Mouse (Mus musculus): ENCODE measurements around the gene Blvrb. TPM values are rescaled to one million over a fixed set of nuclear protein-coding genes. Genes with fewer than 3 reads are reported as not detected.

Blvrb gene
- total RNA-seq, 2 experiments from 2014 or later: 18.5 to 20.1 TPM

- DNase-seq (ENCODE audit: low spot score in 2 of 2): peak in 1 of 2 experiments; percentile 30
These were observed 836 bp downstream of the Blvrb start for GRCm38 (mm10) chr7:27448421-27449206.

- peak; percentile 57 to 81 for DNase-seq (ENCODE audit: low spot score in 2 of 2)
These were observed 1.6 kb downstream of the Blvrb start for GRCm38 (mm10) chr7:27449256-27449862.

GRCm38 (mm10) chr7:27451359-27451758 lies 3.6 kb downstream of the Blvrb start:
- DNase-seq (ENCODE audit: low spot score in 2 of 2): no peak

- DNase-seq (ENCODE audit: low spot score in 2 of 2): no peak
These were observed 4.5 kb downstream of the Blvrb start for GRCm38 (mm10) chr7:27452206-27452770.

- no peak for DNase-seq (ENCODE audit: low spot score in 2 of 2)
These were observed 6.8 kb downstream of the Blvrb start for GRCm38 (mm10) chr7:27454461-27455121.

- DNase-seq (ENCODE audit: low spot score in 2 of 2): no peak
These were observed 7.5 kb downstream of the Blvrb start for GRCm38 (mm10) chr7:27455273-27455672.

- no peak for DNase-seq (ENCODE audit: low spot score in 2 of 2)
These were observed 10.8 kb downstream of the Blvrb start for GRCm38 (mm10) chr7:27458614-27459013.

- DNase-seq (ENCODE audit: low spot score in 2 of 2): no peak
These were observed 11.9 kb downstream of the Blvrb start for GRCm38 (mm10) chr7:27459640-27460039.

GRCm38 (mm10) chr7:27460477-27460876 lies 12.7 kb downstream of the Blvrb start:
- no peak for DNase-seq (ENCODE audit: low spot score in 2 of 2)

GRCm38 (mm10) chr7:27467648-27468047 lies 19.9 kb downstream of the Blvrb start:
- DNase-seq (ENCODE audit: low spot score in 2 of 2): no peak

GRCm38 (mm10) chr7:27471390-27472120 lies 23.8 kb downstream of the Blvrb start:
- no peak for DNase-seq (ENCODE audit: low spot score in 2 of 2)

GRCm38 (mm10) chr7:27472596-27472995 lies 24.8 kb downstream of the Blvrb start:
- DNase-seq (ENCODE audit: low spot score in 2 of 2): no peak

- peak; percentile 93 to 98 for DNase-seq (ENCODE audit: low spot score in 2 of 2)
These were observed 25.5 kb downstream of the Blvrb start, which contains the start of gene Sertad3 for GRCm38 (mm10) chr7:27473156-27473834. Gene Sertad3 (plus strand): TSS chr7:27473768.

- no peak for DNase-seq (ENCODE audit: low spot score in 2 of 2)
These were observed 26.2 kb downstream of the Blvrb start for GRCm38 (mm10) chr7:27473835-27474489.

GRCm38 (mm10) chr7:27474490-27474954 lies 26.7 kb downstream of the Blvrb start:
- DNase-seq (ENCODE audit: low spot score in 2 of 2): peak; percentile 96 to 98

- DNase-seq (ENCODE audit: low spot score in 2 of 2): no peak
These were observed 27.8 kb downstream of the Blvrb start for GRCm38 (mm10) chr7:27475596-27475995.

- no peak for DNase-seq (ENCODE audit: low spot score in 2 of 2)
These were observed 28.4 kb downstream of the Blvrb start for GRCm38 (mm10) chr7:27476098-27476635.

- no peak for DNase-seq (ENCODE audit: low spot score in 2 of 2)
These were observed 30.8 kb downstream of the Blvrb start for GRCm38 (mm10) chr7:27478561-27478960.

- DNase-seq (ENCODE audit: low spot score in 2 of 2): no peak
These were observed 32.0 kb downstream of the Blvrb start for GRCm38 (mm10) chr7:27479750-27480149.

Data from layer of hippocampus, adult 18-20 months (tissue).